17 mouse cellular contexts compared by ENCODE assay signal in the genomic region with DNA sequence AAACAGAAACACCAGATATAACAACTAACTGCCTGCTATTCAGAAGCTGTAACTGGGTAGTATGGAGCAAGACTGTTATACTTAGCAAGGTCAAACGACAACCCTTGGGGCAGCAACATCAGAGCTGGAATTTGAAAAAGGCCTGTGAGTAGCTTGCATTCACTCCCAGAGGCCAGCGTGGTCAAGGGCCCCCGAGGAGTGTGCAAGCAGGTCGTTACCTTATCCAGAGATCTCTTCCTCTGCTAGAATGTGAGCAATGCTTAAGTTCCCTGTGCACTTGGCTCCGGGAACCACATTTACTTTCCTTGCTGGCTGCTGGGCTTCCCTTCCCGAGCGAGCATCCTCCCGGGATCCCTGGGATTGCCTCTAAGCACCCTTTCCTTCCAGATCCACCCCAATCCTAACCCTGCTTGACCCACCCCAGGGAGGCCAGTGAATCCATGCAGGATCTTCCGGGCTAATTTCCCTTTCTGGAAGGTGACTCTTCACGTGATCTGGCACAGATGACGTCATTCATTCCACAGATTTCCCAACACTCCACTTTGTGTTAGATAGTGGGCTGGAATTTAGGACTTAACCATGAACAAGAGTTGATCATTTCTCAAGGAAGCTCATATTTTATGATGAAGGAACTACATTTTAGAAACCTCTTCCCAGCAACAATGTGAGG.
DNase-seq lines count a peak whose midpoint lies in the region; TF ChIP-seq lines count a peak whose summit lies in the region.
"Had no signal": no experiment of that assay in that cellular context is flagged by ENCODE, and none has a peak within 500 bp of the region (broad histone marks: within the 10 kb centered on the region; RNA-seq: fewer than 3 reads in every experiment).

No protein-coding gene starts in this region.

- no peak overlapping the region for H3K4me3 ChIP-seq in kidney, adult 2 months (ENCODE audit: insufficient read depth, low read depth, low read length)
- H3K4me3 ChIP-seq in lung, adult 2 months (replicated peaks; ENCODE audit: extremely low read depth, low read depth, low read length): no peak overlapping the region
- H3K4me3 ChIP-seq in myocyte: no peak overlapping the region
- H3K4me3 ChIP-seq in limb, embryonic 10.5 days: no peak overlapping the region
- H3K4me3 ChIP-seq: forebrain, embryonic 13.5 days; limb, embryonic 15.5 days; megakaryocyte, embryonic 14.5 days had no signal

- no peak for TF ChIP-seq CTCF in kidney, adult 2 months (conservative IDR thresholded peaks at IDR 0.05; ENCODE audit: insufficient read depth, insufficient read length, low read depth, low read length)
- TF ChIP-seq CTCF in lung, adult 2 months (IDR thresholded peaks at IDR 0.05; ENCODE audit: insufficient read depth, low read length): no peak

- 60% methylated on average over 11 of the region's 11 CpGs for WGBS in kidney, adult 2 months
- 41% methylated on average over 11 of the region's 11 CpGs for WGBS in lung, adult 2 months
- WGBS in limb, embryonic 10.5 days: 73% methylated on average over 11 of the region's 11 CpGs

- H3K27ac ChIP-seq in kidney, adult 2 months (ENCODE audit: insufficient read depth, low read depth, low read length): no peak overlapping the region
- H3K27ac ChIP-seq in limb, embryonic 10.5 days: no peak overlapping the region
- H3K27ac ChIP-seq: forebrain, embryonic 13.5 days; limb, embryonic 15.5 days; stomach, postnatal 0 days had no signal

- no peaks in the 10 kb centered on the region for H3K9me3 ChIP-seq in limb, embryonic 10.5 days (replicated peaks)
- H3K9me3 ChIP-seq: forebrain, embryonic 13.5 days; limb, embryonic 15.5 days had no signal

- TF ChIP-seq POLR2A in kidney, adult 2 months (IDR thresholded peaks at IDR 0.05; ENCODE audit: low read depth, low read length): no peak
- TF ChIP-seq POLR2A in lung, adult 2 months (IDR thresholded peaks at IDR 0.05; ENCODE audit: borderline replicate concordance, extremely low read depth, low read depth, low read length): no peak
- TF ChIP-seq POLR2A in myocyte (IDR thresholded peaks at IDR 0.05; ENCODE audit: insufficient read length, low read depth): no peak

- H3K4me2 ChIP-seq in myocyte (ENCODE audit: low read depth): no peak overlapping the region
- H3K4me2 ChIP-seq: forebrain, embryonic 13.5 days; limb, embryonic 15.5 days had no signal

- no peaks in the 10 kb centered on the region for H3K27me3 ChIP-seq in kidney, adult 2 months (replicated peaks; ENCODE audit: control insufficient read depth, insufficient read depth, low read length)
- no peaks in the 10 kb centered on the region for H3K27me3 ChIP-seq in myocyte (ENCODE audit: control insufficient read depth, insufficient read depth, insufficient read length)
- no peaks in the 10 kb centered on the region for H3K27me3 ChIP-seq in limb, embryonic 10.5 days (ENCODE audit: low read depth, poor library complexity, severe bottlenecking)
- H3K27me3 ChIP-seq: forebrain, embryonic 13.5 days; limb, embryonic 15.5 days had no signal

- H3K79me2 ChIP-seq in myocyte (ENCODE audit: control insufficient read depth, insufficient read depth): no peaks in the 10 kb centered on the region

- no peaks in the 10 kb centered on the region for H3K36me3 ChIP-seq in kidney, adult 2 months (ENCODE audit: control insufficient read depth, insufficient read depth, low read length)
- H3K36me3 ChIP-seq in myocyte (ENCODE audit: control insufficient read depth, insufficient read depth): no peaks in the 10 kb centered on the region
- H3K36me3 ChIP-seq in limb, embryonic 10.5 days: no peaks in the 10 kb centered on the region
- H3K36me3 ChIP-seq: limb, embryonic 15.5 days had no signal

- no peak overlapping the region for H3ac ChIP-seq in myocyte (ENCODE audit: control insufficient read depth, insufficient read length)

- DNase-seq in gastrocnemius, adult 18-20 months (ENCODE audit: low spot score): peak; percentile 36
- no peak for DNase-seq in gastrocnemius, postnatal 10 days
- peak; percentile 14 for DNase-seq in kidney, adult 9 months
- no peak for DNase-seq in kidney, adult 2 months
- DNase-seq in lung, adult 2 months: peak; percentile 26
- DNase-seq in limb, embryonic 10.5 days (ENCODE audit: low spot score): no peak
- DNase-seq in frontal cortex, adult 2 months (ENCODE audit: extremely low spot score in 1 of 2, low spot score in 1 of 2): no peak
- DNase-seq: cerebellum, adult 11-12 months; cerebellum, postnatal 36 days; kidney, adult 18-20 months; kidney, postnatal 4 days; right cerebral cortex, postnatal 14 days had no signal

- H3K4me1 ChIP-seq in kidney, adult 2 months (ENCODE audit: control insufficient read depth, insufficient read depth, low read length): no peaks in the 10 kb centered on the region
- no peaks in the 10 kb centered on the region for H3K4me1 ChIP-seq in lung, adult 2 months (ENCODE audit: control insufficient read depth, insufficient read depth, low read length)
- H3K4me1 ChIP-seq in limb, embryonic 10.5 days: no peaks in the 10 kb centered on the region
- H3K4me1 ChIP-seq: limb, embryonic 15.5 days; megakaryocyte, embryonic 14.5 days had no signal

TF ChIP-seq in myocyte, 11 proteins besides CTCF, POLR2A, EP300 and RAD21:
- TF ChIP-seq E2F4 (IDR thresholded peaks at IDR 0.05; ENCODE audit: insufficient read depth): no peak
- TF ChIP-seq CEBPB (IDR thresholded peaks at IDR 0.05; ENCODE audit: insufficient read depth, poor library complexity, severe bottlenecking): no peak
- TF ChIP-seq USF1 (IDR thresholded peaks at IDR 0.05; ENCODE audit: low read depth): peak; percentile 69
TF ChIP-seq in myocyte: peak in this region for 1.

Comparison
In these comparisons a context has a peak if more than half of its experiments do, and no peak if none do; other contexts are left out.
1. DNase-seq: peak in gastrocnemius, adult 18-20 months (single experiment), kidney, adult 9 months (single experiment) and lung, adult 2 months (single experiment); none in gastrocnemius, postnatal 10 days (single experiment), kidney, adult 2 months (single experiment), limb, embryonic 10.5 days (single experiment) and frontal cortex, adult 2 months (0 of 2).